Mouse (Mus musculus): ENCODE data around the gene Tuba4a.
A peak's percentile ranks its signal among the peaks of the same experiment; 100 is the strongest.

The Tuba4a gene

GRCm38 (mm10) chr1:75219531-75219930, at the start of gene Tuba4a:
Gene Tuba4a (minus strand): TSS chr1:75219865.
- peak; percentile 64 for DNase-seq

GRCm38 (mm10) chr1:75264091-75264880, 44.6 kb upstream of the Tuba4a start, which contains the start of gene Ptprn:
Gene Ptprn (minus strand): TSS chr1:75264502.
- peak; percentile 6 for DNase-seq

GRCm38 (mm10) chr1:75262969-75263951, 43.6 kb upstream of the Tuba4a start:
- peak; percentile 62 for DNase-seq

- no peak for DNase-seq
Measured at GRCm38 (mm10) chr1:75261278-75261677, 41.6 kb upstream of the Tuba4a start.

- DNase-seq, result peak; percentile 78
Measured at GRCm38 (mm10) chr1:75255516-75256046, 35.9 kb upstream of the Tuba4a start.

- no peak for DNase-seq
Measured at GRCm38 (mm10) chr1:75254625-75255013, 35.0 kb upstream of the Tuba4a start.

GRCm38 (mm10) chr1:75253849-75254624, 34.4 kb upstream of the Tuba4a start:
- peak; percentile 88 for DNase-seq

- DNase-seq, result peak; percentile 27
Measured at GRCm38 (mm10) chr1:75253029-75253428, 33.4 kb upstream of the Tuba4a start.

GRCm38 (mm10) chr1:75252308-75252707, 32.6 kb upstream of the Tuba4a start:
- no peak for DNase-seq

- peak; percentile 88 for DNase-seq
Measured at GRCm38 (mm10) chr1:75251112-75251970, 31.7 kb upstream of the Tuba4a start.

- no peak for DNase-seq
Measured at GRCm38 (mm10) chr1:75250498-75250897, 30.8 kb upstream of the Tuba4a start.

- DNase-seq, result no peak
Measured at GRCm38 (mm10) chr1:75248041-75248772, 28.5 kb upstream of the Tuba4a start.

GRCm38 (mm10) chr1:75247071-75247930, 27.6 kb upstream of the Tuba4a start:
- no peak for DNase-seq

GRCm38 (mm10) chr1:75244836-75245235, 25.2 kb upstream of the Tuba4a start:
- peak; percentile 42 for DNase-seq

GRCm38 (mm10) chr1:75244175-75244826, 24.6 kb upstream of the Tuba4a start:
- DNase-seq, result no peak

- no peak for DNase-seq
Measured at GRCm38 (mm10) chr1:75243411-75243810, 23.7 kb upstream of the Tuba4a start.

- no peak for DNase-seq
Measured at GRCm38 (mm10) chr1:75239591-75239990, 19.9 kb upstream of the Tuba4a start.

GRCm38 (mm10) chr1:75236117-75237050, 16.7 kb upstream of the Tuba4a start, which contains the start of gene Dnajb2:
Gene Dnajb2 (plus strand): TSS chr1:75236406.
- DNase-seq, result peak; percentile 73
